In genomic region chr4:46389612-46390341, GRCm38 (mm10) we compare ENCODE assay signal across 9 mouse cellular contexts. TPM values are rescaled to one million over a fixed set of nuclear protein-coding genes. Genes with fewer than 3 reads are reported as not detected.
DNase-seq lines count a peak whose midpoint lies in the region; ATAC-seq and TF ChIP-seq lines count a peak whose summit lies in the region.
"Had no signal": no experiment of that assay in that cellular context is flagged by ENCODE, and none has a peak within 500 bp of the region (broad histone marks: within the 10 kb centered on the region; RNA-seq: fewer than 3 reads in every experiment).

No protein-coding gene starts in this region.

- H3K4me2 ChIP-seq in CH12.LX (ENCODE audit: insufficient read depth, low read depth, poor library complexity, severe bottlenecking) = peak overlapping the region; percentile 80
- H3K4me2 ChIP-seq in hindbrain, embryonic 15.5 days = peak overlapping the region; percentile 64
- H3K4me2 ChIP-seq in liver, embryonic 13.5 days = peak overlapping the region; percentile 77
- H3K4me2 ChIP-seq in neural tube, embryonic 11.5 days (ENCODE audit: low read depth) = peak overlapping the region; percentile 61

- dilution Hi-C loops in CH12.LX (cut with MboI; ENCODE audit: extremely low pct_ligation_motif_present, extremely low pct_unique_long_range_greater_than_20kb, low sequenced_read_pairs) = no loop called here

- H3K4me3 ChIP-seq in gastrocnemius, adult 2 months = peak overlapping the region; percentile 87
- H3K4me3 ChIP-seq in CH12.LX (replicated peaks in 1 of 3; ENCODE audit: low read depth in 2 of 3, low read length in 2 of 3, poor library complexity in 1 of 3) = peak overlapping the region; percentile 60 to 97 (median 78)
- H3K4me3 ChIP-seq in hindbrain, embryonic 15.5 days = peak overlapping the region; percentile 68
- peak overlapping the region; percentile 62 for H3K4me3 ChIP-seq in liver, embryonic 13.5 days (replicated peaks)
- H3K4me3 ChIP-seq in neural tube, embryonic 11.5 days (ENCODE audit: low read depth, low read length) = peak overlapping the region; percentile 59

- no peak for TF ChIP-seq RAD21 in CH12.LX (IDR thresholded peaks at IDR 0.05; ENCODE audit: low read depth, low read length)

- intact Hi-C loops in gastrocnemius, adult 2 months (cut with DNase I) = loop anchor here (2.0 to 5.0 kb wide), 2 partner anchors 61 to 108 kb away; partner anchors contain the start of gene Anp32b
- intact Hi-C loops in gastrocnemius, postnatal 36 days (cut with DNase I) = loop anchor here (5.0 kb wide), 1 partner anchor 58 kb away; no protein-coding TSS in a partner anchor

- 2% methylated on average over 24 of the region's 24 CpGs for WGBS in hindbrain, embryonic 15.5 days
- WGBS in liver, embryonic 13.5 days (ENCODE audit: insufficient replicate concordance) = under 1% methylated on average over 24 of the region's 24 CpGs
- 2% methylated on average over 24 of the region's 24 CpGs for WGBS in neural tube, embryonic 11.5 days

- peak overlapping the region; percentile 100 for H3K9ac ChIP-seq in CH12.LX (ENCODE audit: insufficient read depth, low read depth)
- H3K9ac ChIP-seq in hindbrain, embryonic 15.5 days = peak overlapping the region; percentile 74
- peak overlapping the region; percentile 80 for H3K9ac ChIP-seq in liver, embryonic 13.5 days
- H3K9ac ChIP-seq in neural tube, embryonic 11.5 days (ENCODE audit: low read length) = peak overlapping the region; percentile 89

- H3K36me3 ChIP-seq in CH12.LX (replicated peaks in 1 of 2; ENCODE audit: control insufficient read depth in 1 of 2, insufficient read depth in 1 of 2, low read length in 1 of 2) = peaks cover 15 to 26% of the 10 kb centered on the region in 2 experiments
- 0 out of 2 replicates have a peak, but pooled peaks cover 2% of the 10 kb centered on the region for H3K36me3 ChIP-seq in hindbrain, embryonic 15.5 days
- peaks cover 70% of the 10 kb centered on the region for H3K36me3 ChIP-seq in liver, embryonic 13.5 days
- no peaks in the 10 kb centered on the region for H3K36me3 ChIP-seq in neural tube, embryonic 11.5 days (ENCODE audit: control insufficient read depth, insufficient read depth, low read length)

- no peaks in the 10 kb centered on the region for H3K9me3 ChIP-seq in CH12.LX (replicated peaks; ENCODE audit: low read length)
- H3K9me3 ChIP-seq in hindbrain, embryonic 15.5 days = no peaks in the 10 kb centered on the region
- H3K9me3 ChIP-seq in liver, embryonic 13.5 days (replicated peaks) = no peaks in the 10 kb centered on the region
- no peaks in the 10 kb centered on the region for H3K9me3 ChIP-seq in neural tube, embryonic 11.5 days (ENCODE audit: control insufficient read depth, low read length)

- no peaks in the 10 kb centered on the region for H3K27me3 ChIP-seq in CH12.LX (replicated peaks)
- no peaks in the 10 kb centered on the region for H3K27me3 ChIP-seq in hindbrain, embryonic 15.5 days
- no peaks in the 10 kb centered on the region for H3K27me3 ChIP-seq in liver, embryonic 13.5 days
- no peaks in the 10 kb centered on the region for H3K27me3 ChIP-seq in neural tube, embryonic 11.5 days (ENCODE audit: control insufficient read depth, insufficient read depth, low read length)

- no peak for TF ChIP-seq EP300 in CH12.LX (IDR thresholded peaks at IDR 0.05; ENCODE audit: low read length)

- DNase-seq in gastrocnemius, adult 2 months = peak; percentile 34
- DNase-seq in gastrocnemius, postnatal 36 days = no peak
- peak; percentile 81 for DNase-seq in CH12.LX (ENCODE audit: extremely low read depth)
- DNase-seq in embryo, embryonic 9.5 days (ENCODE audit: extremely low spot score) = peak; percentile 62
- no peak for DNase-seq in liver, embryonic 13.5 days
- DNase-seq in neural tube, embryonic 11.5 days (ENCODE audit: low spot score) = peak; percentile 61
- no peak for DNase-seq in layer of hippocampus, adult 9-10 months (ENCODE audit: low spot score)

- in situ Hi-C loops in CH12.LX (cut with MboI; ENCODE audit: low pct_ligation_motif_present, low pct_unique_long_range_greater_than_20kb, low sequenced_read_pairs) = loop anchor here (5.0 kb wide), 1 partner anchor 58 kb away; no protein-coding TSS in a partner anchor

- peak overlapping the region; percentile 99 for H3K27ac ChIP-seq in gastrocnemius, adult 2 months
- peak overlapping the region; percentile 97 for H3K27ac ChIP-seq in CH12.LX (ENCODE audit: insufficient read depth, low read depth)
- peak overlapping the region; percentile 97 for H3K27ac ChIP-seq in hindbrain, embryonic 15.5 days (replicated peaks)
- H3K27ac ChIP-seq in liver, embryonic 13.5 days = peak overlapping the region; percentile 94
- H3K27ac ChIP-seq in neural tube, embryonic 11.5 days (ENCODE audit: low read depth, low read length) = peak overlapping the region; percentile 82

- no peak for ATAC-seq in hindbrain, embryonic 15.5 days (ENCODE audit: low FRiP score, low read depth)
- ATAC-seq in liver, embryonic 13.5 days (ENCODE audit: low read depth) = no peak
- ATAC-seq in neural tube, embryonic 11.5 days (ENCODE audit: insufficient read depth, low FRiP score, low TSS enrichment) = no peak

- no peaks in the 10 kb centered on the region for H3K79me2 ChIP-seq in CH12.LX (replicated peaks; ENCODE audit: control insufficient read depth, extremely low read depth, insufficient read depth, poor library complexity, severe bottlenecking)

- no peak for TF ChIP-seq POLR2A in CH12.LX (IDR thresholded peaks at IDR 0.05; ENCODE audit: low read depth, low read length)

- peaks cover 0 to 35% of the 10 kb centered on the region in 2 experiments; a peak in 2 of 4 replicates for H3K4me1 ChIP-seq in CH12.LX (ENCODE audit: control insufficient read depth in 1 of 2, insufficient read depth in 2 of 2)
- peaks cover 9% of the 10 kb centered on the region for H3K4me1 ChIP-seq in hindbrain, embryonic 15.5 days (replicated peaks)
- peaks cover 66% of the 10 kb centered on the region for H3K4me1 ChIP-seq in liver, embryonic 13.5 days (replicated peaks)
- H3K4me1 ChIP-seq in neural tube, embryonic 11.5 days (ENCODE audit: control insufficient read depth, insufficient read depth, low read length) = no peaks in the 10 kb centered on the region

- TF ChIP-seq CTCF in gastrocnemius, adult 2 months (IDR thresholded peaks at IDR 0.05) = no peak
- TF ChIP-seq CTCF in CH12.LX (conservative IDR thresholded peaks at IDR 0.05 in 1 of 2, IDR thresholded peaks at IDR 0.05 in 1 of 2; ENCODE audit: low read depth in 2 of 2, low read length in 2 of 2) = no peak

TF ChIP-seq in CH12.LX, 34 proteins besides CTCF, POLR2A, EP300 and RAD21 (continues in another document):
- TF ChIP-seq ETS1 (conservative IDR thresholded peaks at IDR 0.05; ENCODE audit: low read depth, low read length) (no peak; the same call in 1 of the 2 replicates), UBTF (IDR thresholded peaks at IDR 0.05; ENCODE audit: low read depth, low read length) (no peak), GABPA (IDR thresholded peaks at IDR 0.05; ENCODE audit: insufficient replicate concordance, low read depth, low read length) (no peak), E2F4 (IDR thresholded peaks at IDR 0.05; ENCODE audit: insufficient replicate concordance, low read depth, low read length) (peak; percentile 76; the same call in 1 of the 2 replicates), TCF12 (IDR thresholded peaks at IDR 0.05; ENCODE audit: low read depth, low read length) (0 out of 2 replicates have a peak, but pooled peaks have one; percentile 34), MAZ (IDR thresholded peaks at IDR 0.05; ENCODE audit: low read depth, low read length) (no peak; the same call in none of the 2 replicates), NRF1 (IDR thresholded peaks at IDR 0.05; ENCODE audit: low read depth, low read length) (no peak), ZNF384 (IDR thresholded peaks at IDR 0.05; ENCODE audit: low read depth, low read length) (peak; percentile 20; the same call in 1 of the 2 replicates), POLR2AphosphoS2 (IDR thresholded peaks at IDR 0.05; ENCODE audit: low read depth, low read length) (0 out of 2 replicates have a peak, but pooled peaks have one; percentile 58), ZC3H11A (IDR thresholded peaks at IDR 0.05; ENCODE audit: low read depth, low read length) (no peak), MYC (IDR thresholded peaks at IDR 0.05; ENCODE audit: low read depth, low read length) (0 out of 2 replicates have a peak, but pooled peaks have one; percentile 31), ELF1 (IDR thresholded peaks at IDR 0.05; ENCODE audit: low read depth, low read length) (no peak), SIN3A (IDR thresholded peaks at IDR 0.05; ENCODE audit: low read length) (no peak), MAFK (IDR thresholded peaks at IDR 0.05; ENCODE audit: insufficient replicate concordance, low read length) (no peak), JUN (IDR thresholded peaks at IDR 0.05; ENCODE audit: insufficient read depth, low read depth, low read length) (no peak), HCFC1 (IDR thresholded peaks at IDR 0.05; ENCODE audit: low read depth, low read length) (no peak)

RNA-seq across cellular contexts. Expression of gene Trmo, which starts 0.5 kb away (rescaled TPM):
- total RNA-seq in gastrocnemius, adult 2 months (2021) = 1 to 10 TPM; 2.8 to 3.0 TPM
- total RNA-seq in gastrocnemius, postnatal 36 days (2021) = 1 to 10 TPM; 2.1 to 2.5 TPM
- total RNA-seq in CH12.LX (2012; rRNA removed) = 17.5 and 18.8 TPM in 2 replicates
- 24.1 and 27.0 TPM in 2 replicates for total RNA-seq in CH12.LX (2014; rRNA removed)
- 10.9 and 15.4 TPM in 2 replicates for polyA plus RNA-seq in CH12.LX (2012; ENCODE audit: insufficient read length, low read depth)
- polyA plus RNA-seq in hindbrain, embryonic 15.5 days (2015; fragmentation: Nextera tagmentation; extraction: Ambion mirVana) = 8.5 and 9.7 TPM in 2 replicates
- polyA plus RNA-seq in liver, embryonic 13.5 days (2015; fragmentation: Nextera tagmentation; extraction: Ambion mirVana) = 8.7 and 9.7 TPM in 2 replicates
- 10.5 TPM in 2 replicates for polyA plus RNA-seq in neural tube, embryonic 11.5 days (2014; fragmentation: Nextera tagmentation; extraction: Ambion mirVana)

RNA-seq across cellular contexts. Expression of gene Hemgn, which starts 23.5 kb away (rescaled TPM):
- total RNA-seq in gastrocnemius, adult 2 months (2021) = not detected
- not detected for total RNA-seq in gastrocnemius, postnatal 36 days (2021)
- total RNA-seq in CH12.LX (2012; rRNA removed) = 0.04 TPM in 1 of 2 replicates, not detected in the other
- total RNA-seq in CH12.LX (2014; rRNA removed) = 0.09 TPM in 1 of 2 replicates, not detected in the other
- polyA plus RNA-seq in CH12.LX (2012; ENCODE audit: insufficient read length, low read depth) = 0.11 TPM in 1 of 2 replicates, not detected in the other
- 0.10 and 0.53 TPM in 2 replicates for polyA plus RNA-seq in hindbrain, embryonic 15.5 days (2015; fragmentation: Nextera tagmentation; extraction: Ambion mirVana)
- 405 and 482 TPM in 2 replicates for polyA plus RNA-seq in liver, embryonic 13.5 days (2015; fragmentation: Nextera tagmentation; extraction: Ambion mirVana)
- 15.8 and 15.9 TPM in 2 replicates for polyA plus RNA-seq in neural tube, embryonic 11.5 days (2014; fragmentation: Nextera tagmentation; extraction: Ambion mirVana)
- total RNA-seq: adrenal gland, adult 18-20 months had no signal

RNA-seq across cellular contexts. Expression of gene Foxe1, which starts 46.4 kb away (rescaled TPM):
- not detected for total RNA-seq in gastrocnemius, adult 2 months (2021)
- not detected for total RNA-seq in gastrocnemius, postnatal 36 days (2021)
- not detected in 2 replicates for total RNA-seq in CH12.LX (2012; rRNA removed)
- total RNA-seq in CH12.LX (2014; rRNA removed) = not detected in 2 replicates
- not detected in 2 replicates for polyA plus RNA-seq in CH12.LX (2012; ENCODE audit: insufficient read length, low read depth)
- not detected in 2 replicates for polyA plus RNA-seq in hindbrain, embryonic 15.5 days (2015; fragmentation: Nextera tagmentation; extraction: Ambion mirVana)
- polyA plus RNA-seq in liver, embryonic 13.5 days (2015; fragmentation: Nextera tagmentation; extraction: Ambion mirVana) = not detected in 2 replicates
- not detected in 2 replicates for polyA plus RNA-seq in neural tube, embryonic 11.5 days (2014; fragmentation: Nextera tagmentation; extraction: Ambion mirVana)
- total RNA-seq: adrenal gland, adult 18-20 months had no signal

Comparison
In these comparisons a context has a peak if more than half of its experiments do, and no peak if none do; other contexts are left out.
1. DNase-seq: peak in gastrocnemius, adult 2 months (single experiment), CH12.LX (single experiment), embryo, embryonic 9.5 days (single experiment) and neural tube, embryonic 11.5 days (single experiment); none in gastrocnemius, postnatal 36 days (0 of 2), liver, embryonic 13.5 days (single experiment) and layer of hippocampus, adult 9-10 months (single experiment).
2. RNA of gene Hemgn, which starts 23.5 kb away (polyA plus RNA-seq): 405 to 482 TPM in liver, embryonic 13.5 days; 15.8 to 15.9 TPM in neural tube, embryonic 11.5 days, 0.10 to 0.53 TPM in hindbrain, embryonic 15.5 days and 0.11 TPM in CH12.LX; every median in the first group is over 10 times any median in the second.
3. Peak in every context shown above with its lines, with median percentiles within 50 percentile points of each other: H3K27ac ChIP-seq, H3K4me3 ChIP-seq, H3K4me2 ChIP-seq and H3K9ac ChIP-seq.